Mouse (Mus musculus): ENCODE measurements around the gene Th. TPM values are rescaled to one million over a fixed set of nuclear protein-coding genes. Genes with fewer than 3 reads are reported as not detected.

The Th gene
- polyA plus RNA-seq, 1 experiment from 2014 or later = 0.55 TPM

GRCm38 (mm10) chr7:142956018-142956417, 25.1 kb upstream of the Th start:
- Histone ChIP-seq H3K36me3 (ENCODE audit: insufficient read depth) (no peaks in the 10 kb centered on the region), H3K4me2 (no peak overlapping the region), H3K4me1 (ENCODE audit: insufficient read depth) (no peaks in the 10 kb centered on the region), H3K4me3 (ENCODE audit: low read depth, low read length) (no peak overlapping the region), H3K9ac (no peak overlapping the region), H3K9me3 (ENCODE audit: low read depth, low read length) (no peaks in the 10 kb centered on the region), H3K27me3 (ENCODE audit: insufficient read depth, low read length) (no peaks in the 10 kb centered on the region), H3K27ac (ENCODE audit: low read depth) (no peak overlapping the region)
- 59% methylated on average over 2 of the region's 2 CpGs for whole genome bisulfite sequencing
- TF ChIP-seq CTCF (IDR thresholded peaks at IDR 0.05; ENCODE audit: low read depth) = no peak
- no peak for ATAC-seq (ENCODE audit: insufficient read depth)
- no peak for DNase-seq

- H3K4me3 ChIP-seq (ENCODE audit: low read depth, low read length) = no peak overlapping the region
- TF ChIP-seq CTCF (IDR thresholded peaks at IDR 0.05; ENCODE audit: low read depth) = no peak
- WGBS = 13% methylated on average over 1 of the region's 1 CpGs
- no peak overlapping the region for H3K27ac ChIP-seq (ENCODE audit: low read depth)
- H3K9ac ChIP-seq = no peak overlapping the region
- no peaks in the 10 kb centered on the region for H3K9me3 ChIP-seq (ENCODE audit: low read depth, low read length)
- no peaks in the 10 kb centered on the region for H3K4me1 ChIP-seq (ENCODE audit: insufficient read depth)
- ATAC-seq (ENCODE audit: insufficient read depth) (no peak), DNase-seq (no peak)
- no peaks in the 10 kb centered on the region for H3K36me3 ChIP-seq (ENCODE audit: insufficient read depth)
- H3K27me3 ChIP-seq (ENCODE audit: insufficient read depth, low read length) = no peaks in the 10 kb centered on the region
- no peak overlapping the region for H3K4me2 ChIP-seq
These were observed 18.6 kb upstream of the Th start for GRCm38 (mm10) chr7:142949568-142949967.

- DNase-seq (no peak), ATAC-seq (ENCODE audit: insufficient read depth) (no peak)
These were observed 6.7 kb upstream of the Th start for GRCm38 (mm10) chr7:142937631-142938030.

GRCm38 (mm10) chr7:142935708-142936107, 4.8 kb upstream of the Th start:
- Histone ChIP-seq H3K9ac (no peak overlapping the region), H3K4me3 (ENCODE audit: low read depth, low read length) (no peak overlapping the region), H3K27ac (ENCODE audit: low read depth) (no peak overlapping the region), H3K4me1 (ENCODE audit: insufficient read depth) (no peaks in the 10 kb centered on the region), H3K9me3 (ENCODE audit: low read depth, low read length) (no peaks in the 10 kb centered on the region), H3K4me2 (no peak overlapping the region), H3K27me3 (ENCODE audit: insufficient read depth, low read length) (no peaks in the 10 kb centered on the region), H3K36me3 (ENCODE audit: insufficient read depth) (no peaks in the 10 kb centered on the region)
- 81% methylated on average over 14 of the region's 14 CpGs for WGBS
- no peak for DNase-seq
- ATAC-seq (ENCODE audit: insufficient read depth) = no peak; the same call in 1 of the 2 replicates
- no peak for TF ChIP-seq CTCF (IDR thresholded peaks at IDR 0.05; ENCODE audit: low read depth)

More at GRCm38 (mm10) chr7:142937631-142938030, 6.7 kb upstream of the Th start:
- no peaks in the 10 kb centered on the region for H3K27me3 ChIP-seq (ENCODE audit: insufficient read depth, low read length)
- H3K9me3 ChIP-seq (ENCODE audit: low read depth, low read length) = no peaks in the 10 kb centered on the region
- H3K4me1 ChIP-seq (ENCODE audit: insufficient read depth) = no peaks in the 10 kb centered on the region
- H3K9ac ChIP-seq = no peak overlapping the region
- no peak for TF ChIP-seq CTCF (IDR thresholded peaks at IDR 0.05; ENCODE audit: low read depth)
- no peak overlapping the region for H3K4me3 ChIP-seq (ENCODE audit: low read depth, low read length)
- H3K36me3 ChIP-seq (ENCODE audit: insufficient read depth) = no peaks in the 10 kb centered on the region
- no peak overlapping the region for H3K27ac ChIP-seq (ENCODE audit: low read depth)
- H3K4me2 ChIP-seq = no peak overlapping the region

- Histone ChIP-seq H3K9ac (no peak overlapping the region), H3K4me3 (ENCODE audit: low read depth, low read length) (no peak overlapping the region), H3K27me3 (ENCODE audit: insufficient read depth, low read length) (no peaks in the 10 kb centered on the region), H3K36me3 (ENCODE audit: insufficient read depth) (no peaks in the 10 kb centered on the region), H3K27ac (ENCODE audit: low read depth) (peak overlapping the region; percentile 73), H3K9me3 (ENCODE audit: low read depth, low read length) (no peaks in the 10 kb centered on the region), H3K4me2 (no peak overlapping the region), H3K4me1 (ENCODE audit: insufficient read depth) (no peaks in the 10 kb centered on the region)
- ATAC-seq (ENCODE audit: insufficient read depth) (peak; percentile 54; the same call in 1 of the 2 replicates), DNase-seq (peak; percentile 54)
- WGBS = 50% methylated on average over 3 of the region's 3 CpGs
- TF ChIP-seq CTCF (IDR thresholded peaks at IDR 0.05; ENCODE audit: low read depth) = no peak
These were observed 1.5 kb upstream of the Th start for GRCm38 (mm10) chr7:142932469-142932868.

- no peak for TF ChIP-seq CTCF (IDR thresholded peaks at IDR 0.05; ENCODE audit: low read depth)
- Histone ChIP-seq H3K27ac (ENCODE audit: low read depth) (no peak overlapping the region), H3K4me3 (ENCODE audit: low read depth, low read length) (no peak overlapping the region), H3K9me3 (ENCODE audit: low read depth, low read length) (no peaks in the 10 kb centered on the region), H3K4me2 (no peak overlapping the region), H3K27me3 (ENCODE audit: insufficient read depth, low read length) (no peaks in the 10 kb centered on the region), H3K36me3 (ENCODE audit: insufficient read depth) (no peaks in the 10 kb centered on the region), H3K4me1 (ENCODE audit: insufficient read depth) (no peaks in the 10 kb centered on the region), H3K9ac (no peak overlapping the region)
- ATAC-seq (ENCODE audit: insufficient read depth) (no peak), DNase-seq (no peak)
- WGBS = 94% methylated on average over 2 of the region's 2 CpGs
These were observed 1.4 kb downstream of the Th start for GRCm38 (mm10) chr7:142929516-142929915.

- Histone ChIP-seq H3K36me3 (ENCODE audit: insufficient read depth) (no peaks in the 10 kb centered on the region), H3K4me2 (no peak overlapping the region), H3K27me3 (ENCODE audit: insufficient read depth, low read length) (no peaks in the 10 kb centered on the region), H3K9me3 (ENCODE audit: low read depth, low read length) (no peaks in the 10 kb centered on the region), H3K27ac (ENCODE audit: low read depth) (no peak overlapping the region), H3K9ac (no peak overlapping the region), H3K4me3 (ENCODE audit: low read depth, low read length) (no peak overlapping the region), H3K4me1 (ENCODE audit: insufficient read depth) (no peaks in the 10 kb centered on the region)
- ATAC-seq (ENCODE audit: insufficient read depth) (no peak), DNase-seq (no peak)
- WGBS = 75% methylated on average over 8 of the region's 8 CpGs
- TF ChIP-seq CTCF (IDR thresholded peaks at IDR 0.05; ENCODE audit: low read depth) = no peak
These were observed 3.6 kb downstream of the Th start for GRCm38 (mm10) chr7:142927293-142927692.
